Mouse (Mus musculus) kidney, adult 2 months (tissue): Measurements from ENCODE around the gene Prpf4. TPM values are rescaled to one million over a fixed set of nuclear protein-coding genes. Genes with fewer than 3 reads are reported as not detected.

ENCODE experiments used
- DNase-seq: peaks from one replicate; pipeline ENCODE4 v3.0.0; 2021
- H3K27ac ChIP-seq: fragments of 200-500 bp; 2 replicates; pipeline ENCODE4 v1.5.1; 2012; ENCODE audit warnings: low read depth, low read length, control low read depth, inconsistent platforms; ENCODE audit not compliant: insufficient read depth
- H3K27me3 ChIP-seq: fragments of 200-500 bp; replicated peaks from 2 replicates; pipeline ENCODE4 v1.6.1; 2012; ENCODE audit warnings: mild to moderate bottlenecking, moderate library complexity, low read length, inconsistent platforms; ENCODE audit not compliant: control insufficient read depth, insufficient read depth
- H3K36me3 ChIP-seq: fragments of 200-500 bp; 2 replicates; pipeline ENCODE4 v1.6.1; 2012; ENCODE audit warnings: mild to moderate bottlenecking, moderate library complexity, low read length, inconsistent platforms; ENCODE audit not compliant: control insufficient read depth, insufficient read depth
- H3K4me1 ChIP-seq: fragments of 200-500 bp; 2 replicates; pipeline ENCODE4 v1.6.1; 2011; ENCODE audit warnings: low read length; ENCODE audit not compliant: control insufficient read depth, insufficient read depth
- H3K4me3 ChIP-seq: fragments of 200-500 bp; 2 replicates; pipeline ENCODE4 v1.5.1; 2011; ENCODE audit warnings: mild to moderate bottlenecking, low read depth, low read length, control low read depth; ENCODE audit not compliant: insufficient read depth
- CTCF ChIP-seq: fragments of 200-500 bp; conservative IDR thresholded peaks from 2 replicates; pipeline ENCODE4 v1.5.1; 2011; ENCODE audit warnings: low read depth, mild to moderate bottlenecking, control low read depth, low read length, moderate library complexity, mixed read lengths; ENCODE audit not compliant: insufficient read depth, insufficient read length
- POLR2A ChIP-seq: fragments of 200-500 bp; IDR thresholded peaks from one replicate; pipeline ENCODE4 v1.6.1; 2011; ENCODE audit warnings: low read depth, low read length, control low read depth
- WGBS: fragments of 180-500 bp; shearing (Covaris S2); methylation state at CpG from one replicate; pipeline ENCODE4 v1.1.7; 2018; 5-methylcytosine and 5-hydroxymethylcytosine counted together
- polyA plus RNA-seq: library from polyadenylated mRNA; depleted of rRNA; stranded (reverse); fragments of >200 nt; gene quantifications from 2 replicates; pipeline ENCODE4 v1.2.3, GENCODE M21; 2012

Prpf4 gene
- polyA plus RNA-seq, 1 experiment = 10.4 TPM

- H3K27ac ChIP-seq = peak overlapping the region; percentile 63
- 44% methylated on average over 4 of the region's 4 CpGs for WGBS
- peaks cover 23% of the 10 kb centered on the region for H3K4me1 ChIP-seq
- H3K36me3 ChIP-seq = no peaks in the 10 kb centered on the region
- TF ChIP-seq POLR2A (no peak), CTCF (no peak)
- no peaks in the 10 kb centered on the region for H3K27me3 ChIP-seq
- H3K4me3 ChIP-seq = no peak overlapping the region
- DNase-seq = peak; percentile 43
These were observed 34.3 kb upstream of the Prpf4 start for GRCm38 (mm10) chr4:62374342-62374741.

GRCm38 (mm10) chr4:62376123-62376522 lies 32.5 kb upstream of the Prpf4 start:
- WGBS = 90% methylated on average over 2 of the region's 2 CpGs
- DNase-seq = no peak
- Histone ChIP-seq H3K4me3 (no peak overlapping the region), H3K4me1 (peaks cover 28% of the 10 kb centered on the region), H3K27ac (no peak overlapping the region), H3K27me3 (no peaks in the 10 kb centered on the region), H3K36me3 (no peaks in the 10 kb centered on the region)
- TF ChIP-seq CTCF (no peak), POLR2A (no peak)

GRCm38 (mm10) chr4:62379724-62380381 lies 28.7 kb upstream of the Prpf4 start:
- no peak for DNase-seq
- no peak for TF ChIP-seq CTCF
- TF ChIP-seq POLR2A = no peak
- Histone ChIP-seq H3K27me3 (no peaks in the 10 kb centered on the region), H3K36me3 (no peaks in the 10 kb centered on the region), H3K27ac (peak overlapping the region; percentile 82), H3K4me3 (no peak overlapping the region), H3K4me1 (peaks cover 12% of the 10 kb centered on the region)
- 69% methylated on average over 9 of the region's 9 CpGs for WGBS

- Histone ChIP-seq H3K4me1 (peaks cover 11% of the 10 kb centered on the region), H3K27me3 (no peaks in the 10 kb centered on the region), H3K4me3 (no peak overlapping the region), H3K36me3 (no peaks in the 10 kb centered on the region; the same call in 1 of the 2 replicates), H3K27ac (no peak overlapping the region)
- TF ChIP-seq POLR2A (no peak), CTCF (no peak)
- DNase-seq = no peak
- 93% methylated on average over 6 of the region's 6 CpGs for WGBS
These were observed 25.4 kb upstream of the Prpf4 start for GRCm38 (mm10) chr4:62383207-62383606.

GRCm38 (mm10) chr4:62383752-62384151 lies 24.8 kb upstream of the Prpf4 start:
- H3K36me3 ChIP-seq = no peaks in the 10 kb centered on the region; the same call in 1 of the 2 replicates
- 44% methylated on average over 7 of the region's 7 CpGs for WGBS
- no peak for TF ChIP-seq CTCF
- TF ChIP-seq POLR2A = no peak
- no peak overlapping the region for H3K27ac ChIP-seq
- H3K4me3 ChIP-seq = no peak overlapping the region
- peaks cover 11% of the 10 kb centered on the region for H3K4me1 ChIP-seq
- no peaks in the 10 kb centered on the region for H3K27me3 ChIP-seq
- DNase-seq = peak; percentile 46

- 68% methylated on average over 1 of the region's 1 CpGs for WGBS
- DNase-seq = no peak
- no peaks in the 10 kb centered on the region for H3K27me3 ChIP-seq
- no peaks in the 10 kb centered on the region; the same call in 1 of the 2 replicates for H3K36me3 ChIP-seq
- no peak overlapping the region for H3K4me3 ChIP-seq
- TF ChIP-seq CTCF = no peak
- TF ChIP-seq POLR2A = no peak
- no peak overlapping the region for H3K27ac ChIP-seq
- H3K4me1 ChIP-seq = peaks cover 11% of the 10 kb centered on the region
These were observed 24.4 kb upstream of the Prpf4 start for GRCm38 (mm10) chr4:62384159-62384558.

GRCm38 (mm10) chr4:62385439-62385838 lies 23.2 kb upstream of the Prpf4 start:
- no peaks in the 10 kb centered on the region for H3K27me3 ChIP-seq
- TF ChIP-seq CTCF = no peak
- 93% methylated on average over 7 of the region's 7 CpGs for WGBS
- no peak for DNase-seq
- H3K27ac ChIP-seq = no peak overlapping the region
- H3K36me3 ChIP-seq = no peaks in the 10 kb centered on the region; the same call in 1 of the 2 replicates
- no peak overlapping the region for H3K4me3 ChIP-seq
- peaks cover 12% of the 10 kb centered on the region; the same call in 1 of the 2 replicates for H3K4me1 ChIP-seq
